Mouse (Mus musculus) lung, postnatal 10 days (tissue): ENCODE results near the gene Gnat1.

Source experiments
- DNase-seq: peaks from one replicate; pipeline ENCODE4 v3.0.0; 2021

The Gnat1 gene

DNA sequence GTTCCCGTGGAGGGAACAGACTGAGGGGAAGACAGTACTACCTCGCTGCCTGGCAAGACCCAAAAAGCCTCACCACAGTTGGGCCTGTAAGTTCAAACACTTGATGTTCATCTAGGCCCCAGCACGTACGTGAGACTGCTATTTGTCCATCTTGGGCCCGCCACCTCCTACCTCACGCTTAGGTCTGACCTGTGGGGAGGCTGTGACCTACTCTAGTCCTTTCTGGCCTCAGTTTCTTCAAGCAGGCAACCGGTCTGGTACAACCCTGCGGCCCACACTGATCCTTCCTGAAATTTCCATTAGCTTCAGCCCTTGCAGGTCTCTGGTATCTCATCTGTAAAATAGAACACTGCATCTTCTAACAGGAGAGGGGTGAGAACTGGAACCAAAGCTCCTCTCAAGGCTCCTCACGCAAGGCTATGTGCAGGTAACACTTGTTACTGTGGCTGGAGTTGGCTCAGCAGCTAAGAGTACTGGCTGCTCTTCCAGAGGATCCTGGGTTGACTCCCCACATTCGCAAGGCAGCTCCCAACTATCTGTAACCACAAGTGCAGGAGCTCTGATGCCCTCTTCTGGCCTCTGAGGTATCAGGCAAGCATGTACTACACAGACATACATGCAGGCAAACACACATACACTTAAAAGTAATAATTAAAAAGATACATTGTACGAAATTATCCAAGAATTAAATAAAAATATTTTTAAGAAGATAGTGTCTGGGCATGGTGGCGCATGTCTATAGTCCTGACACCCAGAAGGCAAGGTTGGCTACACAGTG is 54.0 kb downstream of the Gnat1 start:
- no peak for DNase-seq

DNA sequence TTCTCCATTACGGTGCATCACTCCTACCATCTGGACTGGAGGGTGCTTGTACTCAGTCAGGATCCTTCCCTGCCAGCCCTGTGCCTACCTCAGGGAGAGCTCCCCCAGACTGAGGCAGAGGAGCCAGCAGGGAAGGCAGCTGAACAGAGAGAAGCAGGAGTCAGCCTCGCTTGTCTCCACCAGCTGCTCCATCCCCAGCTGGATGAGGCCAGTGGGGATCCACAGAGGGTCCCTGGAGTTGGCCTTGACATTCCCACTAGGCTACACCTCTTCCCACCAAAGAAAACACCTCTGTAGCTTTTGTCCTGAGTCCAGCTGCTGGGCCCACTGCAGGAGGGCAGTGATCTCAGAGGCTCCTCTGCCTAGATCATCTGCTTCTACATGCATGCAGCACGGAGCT is 54.6 kb downstream of the Gnat1 start:
- DNase-seq = no peak

DNA sequence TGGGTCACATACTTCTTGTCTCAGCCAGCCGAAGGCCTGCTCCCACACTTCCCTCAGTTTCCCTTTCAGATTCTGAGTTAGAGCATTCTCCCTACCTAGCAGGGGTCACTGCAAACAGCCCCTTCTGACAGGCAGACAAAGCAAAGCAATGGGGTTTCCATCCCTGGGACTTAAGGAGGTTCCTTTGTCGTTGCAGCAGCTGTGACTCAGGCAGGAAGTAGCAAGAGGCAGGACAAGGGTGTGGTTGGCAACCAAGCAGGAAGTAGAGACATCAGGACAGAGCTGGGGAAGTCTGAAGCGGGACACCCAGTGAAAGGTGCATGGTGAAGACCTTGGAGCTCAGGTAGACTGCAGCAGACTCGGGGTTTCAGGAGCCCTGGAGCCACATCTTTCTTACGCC is 55.0 kb downstream of the Gnat1 start:
- peak; percentile 68 for DNase-seq
